Mouse (Mus musculus) pancreas, adult 10 weeks (tissue): ENCODE measurements around the gene Rimbp3. TPM values are rescaled to one million over a fixed set of nuclear protein-coding genes. Genes with fewer than 3 reads are reported as not detected.

Source experiments
- polyA plus RNA-seq: library from polyadenylated mRNA; stranded (reverse); fragments of 350-450 nt; fragmentation: Illumina TruSeq; extraction: RNeasy Lipid Tissue Mini Kit (QIAGEN cat#74804); gene quantifications from one replicate; pipeline ENCODE4 v1.2.3, GENCODE M21; 2015; ENCODE audit warnings: low read depth, low replicate concordance; ENCODE audit not compliant: insufficient read depth

Gene Rimbp3
- not detected for polyA plus RNA-seq

DNA sequence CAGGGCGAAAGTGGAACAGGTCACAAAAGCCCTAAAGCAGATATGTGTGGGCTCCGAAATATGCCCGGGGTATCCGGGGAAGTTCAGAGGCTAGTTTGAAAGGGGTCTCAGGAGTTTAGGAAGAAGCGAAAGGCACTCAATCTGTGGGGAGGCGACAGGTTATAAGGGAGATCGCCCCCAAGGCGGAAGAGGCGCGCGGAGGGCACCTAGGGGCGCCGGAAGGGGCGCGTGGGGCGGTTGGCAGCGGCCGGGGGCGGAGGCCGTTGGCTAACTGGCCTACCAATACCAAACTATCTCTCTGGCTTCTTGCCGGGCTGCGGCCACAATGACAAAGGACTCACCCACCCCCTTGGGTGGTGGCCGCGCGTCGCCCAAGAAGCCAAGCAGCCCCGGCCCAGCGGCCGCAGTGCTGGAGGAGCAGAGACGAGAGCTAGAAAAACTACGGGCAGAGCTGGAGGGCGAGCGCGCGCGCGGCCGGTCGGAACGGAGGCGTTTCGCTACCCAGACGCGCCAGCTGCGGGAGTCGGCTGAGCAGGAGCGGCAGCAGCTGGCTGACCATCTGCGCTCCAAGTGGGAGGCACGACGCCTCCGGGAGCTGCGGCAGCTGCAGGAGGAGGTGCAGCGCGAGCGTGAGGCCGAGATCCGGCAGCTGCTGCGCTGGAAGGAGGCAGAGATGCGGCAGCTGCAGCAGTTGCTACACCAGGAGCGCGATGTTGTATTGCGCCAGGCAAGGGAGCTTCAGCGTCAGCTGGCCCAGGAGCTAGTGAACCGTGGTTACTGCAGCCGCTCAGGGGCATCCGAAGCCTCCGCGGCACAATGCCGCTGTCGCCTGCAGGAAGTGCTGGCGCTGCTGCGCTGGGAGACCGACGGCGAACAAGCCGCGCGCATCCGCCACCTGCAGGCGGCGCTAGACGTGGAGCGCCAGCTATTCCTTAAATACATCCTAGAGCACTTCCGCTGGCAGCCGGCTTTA, at the start of gene Rimbp3:
Rimbp3 (plus strand) TSS at position 215 of the 973 bp plus-strand sequence.

GRCm38 (mm10) chr16:17202549-17202948, 5.9 kb upstream of the Rimbp3 start, which contains the start of gene Ube2l3:
Ube2l3 (minus strand) TSS chr16:17202649.

GRCm38 (mm10) chr16:17232794-17233701, 24.6 kb downstream of the Rimbp3 start, which contains the start of gene Hic2:
Hic2 (plus strand) TSS chr16:17233572.

Other genes with a start within 250 kb of the Rimbp3 start
- gene Mapk1, start 225.2 kb upstream of the Rimbp3 start, polyA plus RNA-seq = 13.6 TPM
- gene Ypel1, start 138.9 kb upstream of the Rimbp3 start, polyA plus RNA-seq = 0.33 TPM
- gene Ppil2, start 97.3 kb upstream of the Rimbp3 start, polyA plus RNA-seq = 21.5 TPM
- 1.9 TPM for gene 2610318N02Rik, start 83.4 kb upstream of the Rimbp3 start, polyA plus RNA-seq
- gene Sdf2l1, start 76.2 kb upstream of the Rimbp3 start, polyA plus RNA-seq = 45.2 TPM
- 1.3 TPM for gene Ydjc, start 64.0 kb upstream of the Rimbp3 start, polyA plus RNA-seq
- 0.44 TPM for gene Ccdc116, start 61.4 kb upstream of the Rimbp3 start, polyA plus RNA-seq
- gene Ube2l3, start 6.0 kb upstream of the Rimbp3 start, polyA plus RNA-seq = 23.9 TPM
- 0.78 TPM for gene Hic2, start 25.0 kb downstream of the Rimbp3 start, polyA plus RNA-seq
- gene Tmem191c, start 67.5 kb downstream of the Rimbp3 start, polyA plus RNA-seq = 35.5 TPM
- gene Serpind1, start 122.8 kb downstream of the Rimbp3 start, polyA plus RNA-seq = 0.74 TPM
- gene Snap29, start 197.4 kb downstream of the Rimbp3 start, polyA plus RNA-seq = 4.2 TPM
- gene Pi4ka, start 197.7 kb downstream of the Rimbp3 start, polyA plus RNA-seq = 22.8 TPM
- gene Crkl, start 243.4 kb downstream of the Rimbp3 start, polyA plus RNA-seq = 4.9 TPM